Mouse (Mus musculus) activated CD4-positive, CD25-positive, alpha-beta regulatory T cell, adult 9 weeks (primary cell): ENCODE data around the gene Anxa1. TPM values are rescaled to one million over a fixed set of nuclear protein-coding genes. Genes with fewer than 3 reads are reported as not detected.

ENCODE experiments used
- polyA plus RNA-seq: library from polyadenylated mRNA; unstranded; fragments of 100-300 nt; shearing (Covaris generic); gene quantifications from one replicate; pipeline ENCODE4 v1.2.1, GENCODE M21; 2017

The Anxa1 gene
- polyA plus RNA-seq: 4.5 TPM

GRCm38 (mm10) chr19:20390455-20390994 lies at the start of gene Anxa1:
Gene Anxa1 (minus strand): TSS chr19:20390944.

Other genes with a start within 250 kb of the Anxa1 start
- gene Aldh1a1, start 101.8 kb upstream of the Anxa1 start, polyA plus RNA-seq: 0.13 TPM